Mouse (Mus musculus) stomach, embryonic 16.5 days (tissue): ENCODE results near the gene Olfr156. TPM values are rescaled to one million over a fixed set of nuclear protein-coding genes. Genes with fewer than 3 reads are reported as not detected.

Experiments
- ATAC-seq: fragments of 200-750 bp; cut with Nextera tagmentation; 2 replicates; pipeline ENCODE4 v1.8.0; 2017; ENCODE audit warnings: moderate number of reproducible peaks, moderate TSS enrichment; ENCODE audit not compliant: insufficient read depth, low FRiP score
- H3K27ac ChIP-seq: fragments of 300-500 bp; sonication (generic); 2 replicates; pipeline ENCODE4 v1.5.1; 2014; ENCODE audit warnings: low read length
- H3K27me3 ChIP-seq: fragments of 300-500 bp; sonication (generic); 2 replicates; pipeline ENCODE4 v1.6.1; 2014; ENCODE audit warnings: low read length, control low read depth, mixed read lengths; ENCODE audit not compliant: control insufficient read depth, insufficient read depth
- H3K36me3 ChIP-seq: fragments of 300-500 bp; sonication (generic); 2 replicates; pipeline ENCODE4 v1.6.1; 2014; ENCODE audit warnings: low read length; ENCODE audit not compliant: control insufficient read depth, insufficient read depth
- H3K4me1 ChIP-seq: fragments of 300-500 bp; sonication (generic); 2 replicates; pipeline ENCODE4 v1.6.1; 2014; ENCODE audit warnings: low read length, control low read depth, mixed read lengths; ENCODE audit not compliant: control insufficient read depth, insufficient read depth
- H3K4me2 ChIP-seq: fragments of 300-500 bp; sonication (generic); 2 replicates; pipeline ENCODE4 v1.6.1; 2014; ENCODE audit warnings: low read depth, low read length, mixed read lengths
- H3K4me3 ChIP-seq: fragments of 300-500 bp; sonication (generic); replicated peaks from 2 replicates; pipeline ENCODE4 v1.5.1; 2014; ENCODE audit warnings: mild to moderate bottlenecking, low read length
- H3K9ac ChIP-seq: fragments of 300-500 bp; sonication (generic); 2 replicates; pipeline ENCODE4 v1.6.1; 2014; ENCODE audit warnings: low read length
- H3K9me3 ChIP-seq: fragments of 300-500 bp; sonication (generic); replicated peaks from 2 replicates; pipeline ENCODE4 v1.6.1; 2016; ENCODE audit warnings: low read length, control low read depth; ENCODE audit not compliant: control insufficient read depth
- WGBS: fragments of 180-500 bp; shearing (Covaris S2); extraction: QIAGEN DNeasy Blood & Tissue Kit; methylation state at CpG from one replicate; pipeline ENCODE4 v1.1.7; 2014; 5-methylcytosine and 5-hydroxymethylcytosine counted together
- polyA plus RNA-seq: library from polyadenylated mRNA; unstranded; fragments of >200 nt; fragmentation: Nextera tagmentation; extraction: Ambion mirVana; gene quantifications from 2 replicates; pipeline ENCODE4 v1.2.1, GENCODE M21; 2015

Olfr156 gene
- not detected in 2 replicates for polyA plus RNA-seq

GRCm38 (mm10) chr4:43823845-43824337 lies at the start of gene Olfr156:
Gene Olfr156, minus strand, starts transcription at chr4:43823895.
- Histone ChIP-seq H3K9me3 (no peaks in the 10 kb centered on the region), H3K4me3 (no peak within 1 kb of the TSS), H3K9ac (no peak within 1 kb of the TSS), H3K36me3 (no peaks in the 10 kb centered on the region), H3K27me3 (no peaks in the 10 kb centered on the region), H3K4me2 (no peak within 1 kb of the TSS), H3K27ac (no peak within 1 kb of the TSS), H3K4me1 (no peaks in the 10 kb centered on the region)
- WGBS = 16% methylated on average over 7 of the region's 7 CpGs
- ATAC-seq = no peak; the same call in 1 of the 2 replicates

DNA sequence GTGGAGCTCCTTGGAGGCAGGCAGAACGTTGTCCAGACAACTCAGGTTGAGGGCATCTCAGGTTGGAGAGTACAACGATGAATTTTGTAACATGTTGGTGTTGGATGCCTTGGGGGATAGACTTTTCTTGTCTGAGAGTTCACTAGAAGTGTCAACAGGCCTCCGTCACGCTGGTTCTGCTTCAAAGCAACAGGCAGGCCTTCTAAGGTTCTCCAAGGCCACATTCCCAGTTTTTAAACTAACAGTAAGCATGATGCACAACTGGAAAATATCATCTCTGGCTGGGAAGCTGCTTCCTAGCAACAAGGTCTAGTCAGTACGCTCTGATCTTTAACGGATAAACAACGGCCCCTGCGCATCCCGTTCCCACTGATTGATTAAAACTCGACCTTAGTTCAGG lies 46.1 kb upstream of the Olfr156 start:
- Histone ChIP-seq H3K27me3 (no peaks in the 10 kb centered on the region), H3K4me1 (peaks cover under 1% of the 10 kb centered on the region; the same call in 1 of the 2 replicates), H3K36me3 (no peaks in the 10 kb centered on the region), H3K27ac (no peak overlapping the region), H3K4me3 (no peak overlapping the region), H3K4me2 (no peak overlapping the region), H3K9ac (no peak overlapping the region), H3K9me3 (no peaks in the 10 kb centered on the region)
- 70% methylated on average over 10 of the region's 10 CpGs for WGBS
- ATAC-seq = no peak

- Histone ChIP-seq H3K27me3 (no peaks in the 10 kb centered on the region), H3K9me3 (no peaks in the 10 kb centered on the region), H3K4me3 (no peak overlapping the region), H3K4me1 (no peaks in the 10 kb centered on the region), H3K27ac (no peak overlapping the region), H3K9ac (no peak overlapping the region), H3K4me2 (no peak overlapping the region), H3K36me3 (no peaks in the 10 kb centered on the region)
- 68% methylated on average over 4 of the region's 4 CpGs for WGBS
- no peak for ATAC-seq
These were observed 39.6 kb upstream of the Olfr156 start for GRCm38 (mm10) chr4:43863298-43863697.

- Histone ChIP-seq H3K27ac (no peak overlapping the region), H3K36me3 (no peaks in the 10 kb centered on the region), H3K4me1 (no peaks in the 10 kb centered on the region), H3K4me2 (no peak overlapping the region), H3K9ac (0 out of 2 replicates have a peak overlapping the region, but pooled peaks have one; percentile 17), H3K27me3 (no peaks in the 10 kb centered on the region), H3K4me3 (no peak overlapping the region), H3K9me3 (no peaks in the 10 kb centered on the region)
- WGBS = 15% methylated on average over 14 of the region's 14 CpGs
- no peak for ATAC-seq
These were observed 37.2 kb upstream of the Olfr156 start for GRCm38 (mm10) chr4:43860744-43861519.

DNA sequence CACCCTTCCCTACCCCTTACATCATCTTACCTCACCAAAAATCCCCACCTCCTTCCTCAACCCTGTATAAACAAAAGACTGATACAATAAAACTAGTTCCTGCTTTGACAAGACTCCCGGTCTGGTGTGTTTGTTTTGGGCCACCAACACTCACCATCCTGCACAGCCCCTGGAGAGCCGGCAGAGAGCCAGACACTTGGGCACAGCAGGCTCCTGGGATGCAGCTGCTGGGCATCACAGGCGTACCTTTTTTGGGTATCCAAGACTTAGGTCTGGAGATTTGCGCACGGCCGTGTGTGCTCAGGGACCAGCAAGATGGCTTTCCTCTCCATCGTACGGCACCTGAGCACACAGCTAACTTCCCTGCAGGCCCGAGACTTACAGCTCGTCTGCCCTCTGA lies 36.2 kb upstream of the Olfr156 start:
- no peak overlapping the region for H3K4me2 ChIP-seq
- H3K4me1 ChIP-seq = no peaks in the 10 kb centered on the region
- H3K4me3 ChIP-seq = no peak overlapping the region
- no peak overlapping the region for H3K27ac ChIP-seq
- no peak for ATAC-seq
- 70% methylated on average over 10 of the region's 10 CpGs for WGBS
- no peak overlapping the region for H3K9ac ChIP-seq
- H3K27me3 ChIP-seq = no peaks in the 10 kb centered on the region
- no peaks in the 10 kb centered on the region for H3K9me3 ChIP-seq
- no peaks in the 10 kb centered on the region for H3K36me3 ChIP-seq

GRCm38 (mm10) chr4:43854101-43854500 lies 30.4 kb upstream of the Olfr156 start:
- H3K4me3 ChIP-seq = no peak overlapping the region
- H3K36me3 ChIP-seq = no peaks in the 10 kb centered on the region
- WGBS = 72% methylated on average over 8 of the region's 8 CpGs
- H3K9me3 ChIP-seq = no peaks in the 10 kb centered on the region
- H3K9ac ChIP-seq = no peak overlapping the region
- ATAC-seq = no peak
- no peak overlapping the region for H3K27ac ChIP-seq
- H3K27me3 ChIP-seq = no peaks in the 10 kb centered on the region
- H3K4me1 ChIP-seq = no peaks in the 10 kb centered on the region
- H3K4me2 ChIP-seq = no peak overlapping the region

DNA sequence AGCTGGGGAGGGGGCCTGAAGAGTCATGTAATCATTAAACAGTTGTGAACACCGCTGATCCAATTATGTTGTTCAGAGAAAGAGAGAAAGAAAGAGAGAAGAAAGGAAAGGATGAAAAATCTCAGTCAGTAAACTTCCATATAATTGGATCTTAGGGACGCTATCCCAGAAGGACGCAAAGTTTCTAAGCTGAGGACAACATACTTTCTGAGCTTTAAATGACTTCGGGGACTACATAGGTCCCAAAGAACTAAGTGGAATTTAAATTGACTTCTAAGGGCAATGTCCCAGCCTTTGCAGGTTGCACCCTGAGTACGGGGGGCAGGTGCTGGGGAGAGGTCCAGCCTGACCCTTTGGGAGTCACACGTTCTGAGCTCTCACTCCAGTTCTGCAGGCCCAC lies 27.6 kb upstream of the Olfr156 start, which contains the start of gene Olfr155:
TSS of gene Olfr155 (plus strand) at position 301 of the 400 bp plus-strand sequence.
- H3K4me3 ChIP-seq = no peak within 1 kb of the TSS
- no peak within 1 kb of the TSS for H3K27ac ChIP-seq
- no peak within 1 kb of the TSS for H3K4me2 ChIP-seq
- WGBS = 83% methylated on average over 6 of the region's 6 CpGs
- no peak within 1 kb of the TSS for H3K9ac ChIP-seq
- no peaks in the 10 kb centered on the region for H3K4me1 ChIP-seq
- no peaks in the 10 kb centered on the region for H3K36me3 ChIP-seq
- no peak for ATAC-seq
- H3K27me3 ChIP-seq = no peaks in the 10 kb centered on the region
- no peaks in the 10 kb centered on the region for H3K9me3 ChIP-seq

- no peak within 1 kb of the TSS for H3K4me3 ChIP-seq
- WGBS = 65% methylated on average over 1 of the region's 1 CpGs
- no peaks in the 10 kb centered on the region; the same call in 1 of the 2 replicates for H3K9me3 ChIP-seq
- H3K4me2 ChIP-seq = no peak within 1 kb of the TSS
- no peak within 1 kb of the TSS for H3K9ac ChIP-seq
- H3K36me3 ChIP-seq = no peaks in the 10 kb centered on the region
- no peaks in the 10 kb centered on the region for H3K4me1 ChIP-seq
- H3K27ac ChIP-seq = no peak within 1 kb of the TSS
- no peaks in the 10 kb centered on the region for H3K27me3 ChIP-seq
- no peak for ATAC-seq
These were observed 16.4 kb upstream of the Olfr156 start, which contains the start of gene Olfr157 for GRCm38 (mm10) chr4:43840101-43840500. Gene Olfr157, minus strand, starts transcription at chr4:43840201.

- ATAC-seq = no peak
- Histone ChIP-seq H3K36me3 (no peaks in the 10 kb centered on the region), H3K4me1 (no peaks in the 10 kb centered on the region), H3K27me3 (no peaks in the 10 kb centered on the region), H3K27ac (no peak overlapping the region), H3K4me3 (no peak overlapping the region), H3K4me2 (no peak overlapping the region), H3K9me3 (no peaks in the 10 kb centered on the region; the same call in 1 of the 2 replicates), H3K9ac (no peak overlapping the region)
- 67% methylated on average over 3 of the region's 3 CpGs for WGBS
These were observed 14.6 kb upstream of the Olfr156 start for GRCm38 (mm10) chr4:43838326-43838725.
